Mouse (Mus musculus) macrophage (primary cell): ENCODE data around the gene Snrpf. TPM values are rescaled to one million over a fixed set of nuclear protein-coding genes. Genes with fewer than 3 reads are reported as not detected.

Source experiments
- H3K27ac ChIP-seq: fragments of 350-480 bp; formaldehyde crosslinking; 2 replicates; pipeline ENCODE4 v1.9.0; 2021
- H3K36me3 ChIP-seq: fragments of 350-480 bp; formaldehyde crosslinking; 2 replicates; pipeline ENCODE4 v1.9.0; 2021; ENCODE audit errors: inconsistent target
- H3K4me3 ChIP-seq: fragments of 350-480 bp; formaldehyde crosslinking; 2 replicates; pipeline ENCODE4 v1.9.0; 2021; ENCODE audit errors: inconsistent target
- H3K79me2 ChIP-seq: fragments of 350-480 bp; formaldehyde crosslinking; 2 replicates; pipeline ENCODE4 v1.9.0; 2021; ENCODE audit errors: inconsistent target
- WGBS: methylation state at CpG from one replicate; pipeline ENCODE4 v1.1.7; 2026; ENCODE audit warnings: inconsistent platforms; ENCODE audit not compliant: missing documents; 5-methylcytosine and 5-hydroxymethylcytosine counted together
- polyA plus RNA-seq: library from polyadenylated mRNA; stranded (reverse); fragments of 250-400 nt; gene quantifications from 3 replicates; pipeline ENCODE4 v1.2.4, GENCODE M21; 2018; ENCODE audit warnings: inconsistent platforms

Gene Snrpf
- polyA plus RNA-seq, 1 experiment from 2014 or later, result 40.4 TPM

DNA sequence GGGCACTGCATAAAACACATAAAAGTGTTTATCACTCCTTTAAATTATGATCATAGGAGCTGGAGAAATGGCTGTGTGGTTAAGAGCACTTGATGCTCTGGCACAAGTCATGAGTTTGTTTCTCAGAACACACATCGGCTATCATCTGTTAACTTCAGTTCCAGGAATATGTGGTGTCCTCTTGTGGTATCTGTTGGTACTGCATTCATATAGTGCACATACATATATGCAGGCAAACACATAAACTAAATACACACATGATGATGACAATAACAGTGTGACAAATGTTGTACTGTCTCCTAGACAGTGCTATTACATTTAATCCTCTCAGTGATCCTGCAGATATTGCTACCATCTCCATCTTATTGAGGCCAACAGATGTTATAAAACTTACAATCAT is 13.8 kb upstream of the Snrpf start:
- Histone ChIP-seq H3K4me3 (no peak overlapping the region), H3K79me2 (no peaks in the 10 kb centered on the region), H3K27ac (no peak overlapping the region), H3K36me3 (no peaks in the 10 kb centered on the region)
- WGBS, result 100% methylated on average over 1 of the region's 1 CpGs

DNA sequence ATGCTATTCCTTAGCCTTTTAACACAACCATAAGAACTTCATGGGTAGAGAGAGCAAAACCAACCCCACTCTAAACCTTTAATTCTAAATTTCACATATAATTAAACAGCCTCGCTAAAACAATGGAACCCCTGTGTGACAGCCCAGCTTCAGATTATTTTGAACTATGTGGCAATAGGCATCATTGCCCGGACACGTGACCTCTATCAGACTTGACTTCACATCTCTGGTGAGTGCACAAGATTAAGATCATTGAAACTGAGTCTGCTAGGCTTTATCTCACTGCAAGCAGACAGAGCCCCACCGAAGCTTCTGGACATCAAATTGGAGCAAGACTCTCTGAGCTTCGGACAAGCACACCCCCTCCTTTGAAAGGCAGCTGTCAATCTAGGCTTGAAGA is 12.8 kb upstream of the Snrpf start:
- no peak overlapping the region for H3K4me3 ChIP-seq
- no peaks in the 10 kb centered on the region for H3K36me3 ChIP-seq
- WGBS, result 94% methylated on average over 5 of the region's 5 CpGs
- H3K27ac ChIP-seq, result no peak overlapping the region
- H3K79me2 ChIP-seq, result no peaks in the 10 kb centered on the region

DNA sequence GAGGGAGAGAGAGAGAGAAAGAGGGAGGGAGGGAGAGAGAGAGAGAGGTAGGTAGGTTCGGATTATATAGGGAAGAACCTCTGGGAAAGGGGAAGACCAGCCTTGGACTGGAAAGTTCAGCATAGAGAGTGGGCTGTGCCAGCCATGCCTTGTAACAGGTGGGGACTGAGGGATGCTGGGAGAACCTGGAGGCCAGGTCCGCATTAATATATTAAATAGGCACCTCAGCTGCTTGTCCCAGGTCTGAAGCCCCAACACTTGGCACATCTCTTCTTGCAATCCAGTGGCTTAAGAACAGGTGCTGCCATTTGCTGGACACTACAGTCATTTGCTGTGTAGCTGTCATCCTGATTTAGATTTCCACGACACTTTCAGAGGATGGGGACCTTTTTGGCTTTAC is 7.1 kb upstream of the Snrpf start:
- Histone ChIP-seq H3K36me3 (no peaks in the 10 kb centered on the region), H3K27ac (no peak overlapping the region), H3K4me3 (no peak overlapping the region), H3K79me2 (no peaks in the 10 kb centered on the region)
- 99% methylated on average over 3 of the region's 3 CpGs for WGBS

DNA sequence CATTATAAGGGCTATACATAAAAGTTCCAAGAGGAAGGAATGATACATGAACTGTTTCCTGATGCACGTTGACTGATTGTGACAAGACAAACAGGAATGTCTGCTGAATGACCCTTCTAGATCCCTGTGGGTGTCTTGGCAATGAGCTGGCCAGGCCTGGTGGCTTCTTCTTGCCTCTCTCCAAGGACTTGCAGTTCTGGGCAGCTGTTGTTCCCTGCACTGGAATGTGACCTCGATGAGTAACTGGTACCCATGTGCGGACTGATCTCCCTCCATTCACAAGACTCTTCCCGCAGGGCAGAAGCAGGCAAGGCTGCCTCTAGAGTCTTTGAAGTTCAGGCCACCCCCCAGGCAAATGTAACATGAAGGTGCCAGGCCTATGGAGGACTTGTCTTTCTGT is 6.3 kb upstream of the Snrpf start:
- 80% methylated on average over 4 of the region's 4 CpGs for WGBS
- Histone ChIP-seq H3K4me3 (no peak overlapping the region), H3K27ac (no peak overlapping the region), H3K36me3 (no peaks in the 10 kb centered on the region), H3K79me2 (no peaks in the 10 kb centered on the region)

DNA sequence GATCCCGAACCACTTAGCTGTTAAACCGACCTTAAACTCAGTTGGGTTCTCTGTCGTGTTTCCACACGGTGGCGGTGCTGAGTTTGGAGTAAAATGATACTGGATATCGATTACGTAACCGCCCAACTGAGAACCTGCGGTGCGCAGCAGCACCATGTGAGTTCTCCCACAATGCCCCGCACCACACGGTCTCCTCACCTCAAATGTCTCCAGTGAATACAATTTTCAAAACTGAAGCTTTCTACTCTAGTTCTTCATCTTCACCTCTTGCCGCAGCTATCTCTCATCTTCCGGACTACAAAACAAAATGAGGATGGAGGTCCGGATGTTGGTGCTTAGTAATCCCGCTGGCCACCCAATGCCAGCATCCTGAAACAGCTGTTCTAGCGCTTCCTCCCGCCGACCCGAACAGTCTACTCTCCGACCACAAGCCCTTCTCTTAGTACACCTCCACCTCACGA is 4.5 kb upstream of the Snrpf start:
- Histone ChIP-seq H3K79me2 (peaks cover under 1% of the 10 kb centered on the region), H3K27ac (no peak overlapping the region), H3K36me3 (no peaks in the 10 kb centered on the region), H3K4me3 (peak overlapping the region; percentile 30)
- WGBS, result 0% methylated on average over 22 of the region's 22 CpGs

DNA sequence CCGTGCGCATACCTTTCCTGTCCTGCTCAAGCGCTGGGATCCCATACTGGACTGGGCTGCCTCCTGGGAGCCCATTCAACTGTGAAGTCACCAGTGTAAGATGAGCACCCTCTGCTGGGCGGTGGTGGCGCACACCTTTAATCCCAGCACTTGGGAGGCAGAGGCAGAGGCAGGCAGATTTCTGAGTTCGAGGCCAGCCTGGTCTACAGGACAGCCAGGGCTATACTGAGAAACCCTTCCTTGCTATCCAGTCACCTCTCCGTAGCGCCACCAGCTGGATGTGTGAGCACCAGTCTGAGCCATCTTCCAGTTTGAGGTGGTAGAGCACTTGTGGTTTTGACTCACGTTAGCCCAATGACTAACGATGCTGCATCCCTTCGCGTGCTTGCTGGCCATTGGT is 3.0 kb upstream of the Snrpf start:
- Histone ChIP-seq H3K4me3 (no peak overlapping the region), H3K79me2 (peaks cover 17% of the 10 kb centered on the region), H3K27ac (no peak overlapping the region), H3K36me3 (no peaks in the 10 kb centered on the region)
- WGBS, result 66% methylated on average over 11 of the region's 12 CpGs

DNA sequence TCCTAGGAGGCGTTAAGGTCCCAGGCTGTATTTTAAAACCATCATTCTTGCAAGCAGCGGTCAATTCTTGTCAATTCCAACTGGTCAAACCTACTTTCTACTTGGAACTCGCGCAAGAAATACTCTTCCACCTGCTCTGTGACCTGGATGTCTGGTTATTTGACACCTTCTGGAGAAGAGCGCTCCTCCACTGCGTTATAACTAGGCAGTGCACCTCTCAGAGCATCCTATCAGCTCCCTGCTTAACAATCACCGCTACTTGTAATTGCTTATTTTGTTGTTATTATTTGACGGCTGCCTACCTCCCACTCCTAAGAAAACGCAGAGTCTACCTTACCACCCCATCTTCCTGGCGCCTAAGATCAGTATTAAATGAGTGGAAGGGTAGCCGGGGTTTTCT is 710 bp downstream of the Snrpf start:
- Histone ChIP-seq H3K36me3 (0 out of 2 replicates have a peak, but pooled peaks cover 6% of the 10 kb centered on the region), H3K79me2 (peaks cover 52% of the 10 kb centered on the region), H3K4me3 (peak overlapping the region; percentile 84), H3K27ac (no peak overlapping the region)
- 2% methylated on average over 11 of the region's 11 CpGs for WGBS

DNA sequence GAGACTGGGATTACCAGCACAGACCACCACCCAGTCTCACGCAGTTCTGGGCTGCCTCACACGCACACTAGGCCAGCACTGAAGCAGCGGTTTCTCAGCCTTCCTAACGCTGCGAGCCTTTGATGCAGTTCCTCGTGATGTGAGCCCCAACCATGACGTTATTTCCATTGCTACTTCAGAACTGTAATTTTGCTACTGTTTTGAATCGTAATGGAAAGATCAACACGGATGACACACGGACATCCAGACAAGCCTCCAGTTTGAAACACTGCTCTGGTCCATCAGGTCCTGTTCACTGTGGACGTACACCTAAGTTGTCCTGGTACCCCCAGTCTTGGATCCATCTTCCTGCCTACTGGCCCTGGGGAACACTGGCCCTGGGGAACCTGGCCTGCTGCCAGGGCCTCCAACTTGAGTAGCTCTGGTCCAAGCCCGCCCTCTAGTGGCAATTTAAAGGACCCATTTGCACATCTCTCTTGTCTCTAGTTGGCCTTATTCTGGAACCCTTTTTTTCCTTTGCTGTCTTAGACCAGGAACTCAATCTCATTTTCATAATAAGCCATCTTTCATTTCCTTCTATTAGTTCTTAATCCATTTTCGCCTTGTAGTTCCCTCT is 12.1 kb downstream of the Snrpf start:
- Histone ChIP-seq H3K27ac (no peak overlapping the region), H3K4me3 (no peak overlapping the region), H3K36me3 (0 out of 2 replicates have a peak, but pooled peaks cover 3% of the 10 kb centered on the region), H3K79me2 (no peaks in the 10 kb centered on the region)
- WGBS, result 61% methylated on average over 13 of the region's 13 CpGs

DNA sequence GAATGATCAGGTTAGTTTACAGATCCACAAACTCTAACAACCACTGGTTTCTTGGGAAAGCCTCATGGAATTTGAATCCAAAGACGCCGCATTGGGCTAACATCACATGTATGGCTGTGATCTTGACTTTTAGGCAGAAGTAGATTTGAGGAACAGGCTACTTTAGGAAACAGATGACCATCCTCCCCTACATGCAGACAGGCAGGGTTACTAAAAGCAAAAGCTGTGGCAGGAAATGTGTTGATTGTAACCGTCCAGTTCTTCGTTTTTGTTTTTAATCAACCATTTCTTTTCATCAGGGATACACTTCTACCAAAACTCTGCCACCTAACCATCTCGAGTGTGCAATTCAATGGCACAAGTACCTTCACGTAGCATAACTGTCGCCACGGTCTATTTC is 13.5 kb downstream of the Snrpf start:
- Histone ChIP-seq H3K27ac (peak overlapping the region; percentile 31), H3K4me3 (no peak overlapping the region), H3K36me3 (no peaks in the 10 kb centered on the region), H3K79me2 (no peaks in the 10 kb centered on the region)
- 19% methylated on average over 8 of the region's 8 CpGs for WGBS

DNA sequence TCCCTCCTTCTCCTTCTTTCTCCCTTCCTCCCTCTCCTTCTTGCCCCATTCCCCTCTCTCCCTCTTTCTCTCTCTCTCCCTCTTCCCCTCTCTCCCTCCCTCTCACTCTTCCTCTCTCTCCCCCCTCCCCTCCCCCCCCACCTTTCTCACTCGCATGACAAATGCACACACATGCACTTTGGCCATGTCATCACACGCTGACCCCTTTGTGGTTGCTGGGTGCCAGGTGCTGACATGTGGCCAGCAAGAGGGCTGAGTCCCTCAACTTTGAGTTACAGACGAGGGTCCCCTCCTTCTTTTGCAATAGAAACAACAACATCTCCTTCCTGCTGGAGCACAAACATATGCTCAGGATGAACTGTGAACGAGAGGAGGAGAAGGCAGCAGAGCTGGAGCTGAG is 14.5 kb downstream of the Snrpf start:
- no peaks in the 10 kb centered on the region for H3K36me3 ChIP-seq
- no peak overlapping the region for H3K27ac ChIP-seq
- 77% methylated on average over 3 of the region's 4 CpGs for WGBS

DNA sequence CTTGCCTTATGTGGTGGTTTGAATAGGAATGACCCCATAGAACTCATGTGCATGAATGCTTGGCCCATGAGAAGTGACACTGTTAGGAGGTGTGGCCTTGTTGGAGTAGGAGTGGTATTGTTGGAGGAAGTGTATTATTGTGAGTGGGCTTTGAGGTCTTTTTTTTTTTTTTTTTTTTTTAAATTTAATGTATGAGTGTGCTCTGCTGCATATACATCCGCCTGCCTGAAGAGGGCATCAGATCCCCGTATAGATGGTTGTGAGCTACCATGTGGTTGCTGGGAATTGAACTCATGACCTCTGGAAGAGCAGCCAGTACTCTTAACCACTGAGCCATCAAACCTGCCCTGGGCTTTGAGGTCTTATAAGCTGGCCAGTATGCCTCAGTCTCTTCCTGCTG is 17.3 kb downstream of the Snrpf start:
- H3K79me2 ChIP-seq, result no peaks in the 10 kb centered on the region
- no peak overlapping the region for H3K27ac ChIP-seq
- no peak overlapping the region for H3K4me3 ChIP-seq
- 69% methylated on average over 2 of the region's 2 CpGs for WGBS
- no peaks in the 10 kb centered on the region for H3K36me3 ChIP-seq

More for the DNA sequence above, 14.5 kb downstream of the Snrpf start:
- no peaks in the 10 kb centered on the region for H3K79me2 ChIP-seq
- no peak overlapping the region for H3K4me3 ChIP-seq

DNA sequence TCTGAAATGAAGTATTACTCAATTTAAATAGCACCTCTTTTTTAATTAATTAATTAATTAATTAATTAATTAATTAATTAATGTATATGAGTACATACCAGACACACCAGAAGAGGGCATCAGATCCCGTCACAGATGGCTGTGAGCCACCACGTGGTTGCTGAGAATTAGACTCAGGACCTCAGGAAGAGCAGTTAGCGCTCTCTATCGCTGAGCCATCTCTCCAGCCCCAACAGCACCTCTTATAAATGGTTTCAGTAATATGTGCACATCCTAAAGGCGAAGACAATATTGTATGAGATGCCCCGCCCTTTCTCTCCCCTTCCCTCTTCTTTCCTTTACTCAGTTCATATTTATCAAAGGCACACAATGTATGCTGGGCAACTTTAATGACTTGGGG is 20.8 kb downstream of the Snrpf start:
- Histone ChIP-seq H3K79me2 (no peaks in the 10 kb centered on the region), H3K4me3 (no peak overlapping the region), H3K27ac (no peak overlapping the region), H3K36me3 (no peaks in the 10 kb centered on the region)
- 94% methylated on average over 6 of the region's 6 CpGs for WGBS

DNA sequence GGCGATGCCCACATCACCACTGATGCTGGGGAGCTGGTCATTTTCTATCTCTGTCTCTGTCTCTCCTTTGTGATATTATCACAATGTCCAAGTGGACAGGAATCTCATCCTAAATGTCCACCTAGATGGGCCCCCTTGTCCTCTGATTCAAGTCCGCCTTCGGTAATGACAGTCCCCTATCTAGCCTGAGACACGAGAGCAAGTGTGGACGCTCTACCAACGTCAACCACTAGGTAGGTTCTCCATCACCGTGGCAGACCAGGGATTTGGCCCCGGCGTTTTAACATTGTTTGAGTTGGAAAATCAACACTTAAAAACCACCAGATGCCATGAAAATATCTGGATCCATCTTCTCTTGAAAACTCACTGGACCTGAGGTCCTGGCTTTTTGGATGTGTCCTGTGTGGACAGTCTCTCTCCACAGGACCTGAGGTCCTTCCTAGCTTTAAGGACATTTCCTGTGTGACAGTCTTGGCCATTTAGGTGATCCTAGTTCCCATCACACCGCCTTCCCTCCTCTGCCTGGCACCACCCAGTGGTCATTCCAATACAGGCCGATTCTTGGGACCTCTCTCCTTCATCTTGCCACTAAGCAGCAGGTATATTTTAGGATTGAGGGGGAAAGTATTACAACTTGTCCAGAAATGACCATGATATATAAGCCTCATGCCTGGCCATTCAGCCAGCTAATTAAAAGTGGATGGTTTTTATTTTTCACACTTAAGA is 21.5 kb downstream of the Snrpf start:
- no peak overlapping the region for H3K27ac ChIP-seq
- no peak overlapping the region for H3K4me3 ChIP-seq
- WGBS, result 90% methylated on average over 11 of the region's 11 CpGs
- no peaks in the 10 kb centered on the region for H3K79me2 ChIP-seq
- H3K36me3 ChIP-seq, result no peaks in the 10 kb centered on the region

DNA sequence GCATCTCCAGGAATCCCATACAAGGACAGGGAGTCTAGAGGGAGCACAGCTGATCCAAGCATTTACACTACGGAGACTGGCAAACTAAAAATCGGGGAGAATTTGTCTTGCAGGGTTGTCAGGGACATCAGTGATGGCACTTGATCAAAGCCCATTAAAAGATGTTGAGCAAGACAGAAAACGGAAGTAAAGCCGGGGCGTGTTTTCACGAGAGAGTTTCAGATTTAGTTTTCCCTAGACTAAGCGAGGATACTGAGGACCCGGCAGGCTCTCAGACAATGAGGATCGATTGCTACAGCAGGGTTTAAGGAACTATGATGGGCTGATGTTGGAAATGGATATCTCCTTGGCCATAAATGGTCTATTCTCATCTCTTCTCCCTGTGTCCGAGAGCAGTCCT is 22.4 kb downstream of the Snrpf start:
- no peaks in the 10 kb centered on the region for H3K79me2 ChIP-seq
- 35% methylated on average over 10 of the region's 10 CpGs for WGBS
- no peak overlapping the region for H3K27ac ChIP-seq
- H3K4me3 ChIP-seq, result no peak overlapping the region
- H3K36me3 ChIP-seq, result no peaks in the 10 kb centered on the region

DNA sequence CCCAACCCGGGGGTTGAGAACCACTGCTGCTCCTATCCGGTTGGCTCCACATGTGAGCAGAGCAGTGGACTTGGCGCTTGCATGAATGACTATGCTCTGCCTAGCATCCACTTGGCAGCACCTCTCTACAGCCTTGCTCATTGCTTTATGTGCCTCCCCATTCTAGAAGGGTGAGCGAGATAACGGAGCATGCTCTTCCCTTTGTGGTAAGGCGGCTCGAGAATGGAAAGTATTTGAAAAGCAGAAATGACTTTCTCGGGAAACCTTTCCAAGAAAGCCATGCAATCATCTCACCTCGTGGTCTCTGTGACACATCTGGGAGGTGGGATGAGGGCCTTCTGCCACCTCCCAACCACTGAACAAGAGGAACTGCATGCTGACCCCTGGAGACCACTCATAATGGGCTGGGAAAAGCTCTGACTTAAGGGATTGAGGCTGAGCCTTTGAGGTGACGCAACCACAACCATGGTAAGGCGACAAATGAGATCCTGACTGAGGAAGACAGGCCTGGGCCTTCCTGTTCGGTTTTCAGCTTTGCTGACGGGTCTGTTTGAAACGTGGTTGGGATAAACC is 24.9 kb downstream of the Snrpf start:
- Histone ChIP-seq H3K79me2 (no peaks in the 10 kb centered on the region), H3K4me3 (no peak overlapping the region), H3K27ac (no peak overlapping the region), H3K36me3 (no peaks in the 10 kb centered on the region)
- 45% methylated on average over 14 of the region's 14 CpGs for WGBS
